Mouse (Mus musculus) right cerebral cortex, postnatal 4 days (tissue): ENCODE measurements around the gene Vps35l.

Source experiments
- DNase-seq: peaks from one replicate; pipeline ENCODE4 v3.0.0-alpha.2; 2022

Gene Vps35l

DNA sequence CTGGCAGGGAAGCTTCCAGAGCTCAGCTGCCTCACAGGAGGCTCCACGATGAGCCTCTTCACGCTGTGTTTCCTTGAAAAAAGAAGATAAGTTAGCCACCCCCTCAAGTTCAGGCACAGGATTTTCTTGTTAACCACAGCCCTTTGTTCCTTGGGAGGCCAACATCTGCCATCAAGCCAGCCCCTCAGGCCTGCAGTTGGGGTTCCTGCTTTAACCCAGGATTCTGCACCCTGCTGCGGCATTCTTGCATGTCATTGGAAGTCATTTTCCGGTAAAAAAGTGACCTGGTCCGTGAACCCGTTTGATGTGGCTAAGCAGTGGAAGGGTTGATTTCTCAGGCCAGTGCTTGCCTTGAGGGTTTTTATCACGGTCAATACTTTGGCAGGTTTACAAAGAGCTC lies 84.4 kb downstream of the Vps35l start:
- DNase-seq = no peak

DNA sequence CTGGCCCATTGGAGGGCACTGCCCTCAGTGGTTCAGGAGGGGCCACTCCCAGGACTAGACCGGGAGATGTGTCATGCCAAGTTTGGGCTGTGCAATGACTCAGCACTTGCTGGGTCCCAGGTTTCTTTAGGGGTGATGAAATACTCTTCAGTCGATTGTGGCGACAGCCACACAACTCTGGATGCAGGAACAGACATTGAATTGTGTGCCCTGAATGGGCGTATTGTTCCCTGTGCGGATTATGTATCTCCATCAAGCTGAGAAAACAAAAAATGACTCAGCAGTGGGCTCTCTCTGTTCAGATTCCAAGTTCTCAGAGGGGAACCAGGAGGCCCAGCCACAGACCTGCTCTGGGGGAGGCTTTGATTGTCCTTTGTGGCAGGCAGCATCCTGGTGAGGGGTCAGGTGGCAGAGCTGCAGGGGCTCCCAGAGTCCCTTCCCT lies 88.0 kb downstream of the Vps35l start:
- no peak for DNase-seq

DNA sequence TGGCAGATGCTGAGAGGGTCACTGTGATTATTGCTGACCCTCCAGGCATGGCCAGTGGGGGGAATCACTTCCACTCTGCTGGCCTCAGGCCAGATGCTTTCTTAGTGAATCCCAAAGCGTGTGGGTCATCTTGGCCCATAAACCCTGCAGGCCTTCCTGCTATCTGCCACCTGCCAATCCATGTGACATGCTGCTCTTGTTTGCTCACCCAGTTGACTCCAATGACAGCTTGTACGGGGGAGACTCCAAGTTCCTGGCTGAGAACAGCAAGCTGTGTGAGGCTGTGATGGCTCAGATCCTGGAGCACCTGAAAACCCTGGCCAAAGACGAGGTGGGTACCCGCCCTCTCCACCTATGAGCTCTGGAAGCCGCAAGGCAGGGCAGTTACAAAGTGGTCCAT lies 97.9 kb downstream of the Vps35l start:
- no peak for DNase-seq

DNA sequence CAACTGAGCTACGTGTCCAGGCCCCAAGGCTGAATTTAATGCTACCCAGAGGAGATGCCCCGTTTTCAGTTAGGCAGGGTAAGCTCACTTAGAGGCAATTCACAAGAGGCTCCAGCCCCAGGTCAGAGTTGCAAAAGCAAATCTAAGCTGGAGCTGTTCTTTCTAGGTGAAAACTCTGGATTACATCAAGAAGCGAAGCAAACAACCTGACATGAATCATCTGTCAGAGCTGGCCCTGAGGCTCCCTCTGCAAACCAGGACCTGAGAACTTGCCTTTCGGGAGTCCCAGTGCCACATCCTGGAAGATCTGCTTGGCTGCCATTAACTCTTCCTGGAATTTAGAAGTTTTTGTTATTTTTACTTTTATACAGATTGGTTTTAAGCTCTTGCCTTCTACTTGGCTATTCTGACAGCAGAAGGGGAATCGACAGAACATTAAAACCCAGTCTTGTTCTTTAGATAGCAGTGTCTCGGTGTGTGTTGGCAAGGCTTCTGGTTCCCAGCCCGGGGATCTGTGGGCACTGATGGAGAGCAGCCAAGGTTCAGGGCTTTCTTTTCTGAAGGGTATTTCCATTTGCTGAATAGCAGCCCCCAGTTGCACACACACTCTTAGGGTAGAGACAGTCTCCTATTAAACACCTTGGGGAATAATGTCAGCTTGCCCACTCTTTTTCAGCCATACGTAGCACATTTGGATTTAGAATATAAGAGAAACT lies 101.2 kb downstream of the Vps35l start:
- DNase-seq = peak; percentile 45

DNA sequence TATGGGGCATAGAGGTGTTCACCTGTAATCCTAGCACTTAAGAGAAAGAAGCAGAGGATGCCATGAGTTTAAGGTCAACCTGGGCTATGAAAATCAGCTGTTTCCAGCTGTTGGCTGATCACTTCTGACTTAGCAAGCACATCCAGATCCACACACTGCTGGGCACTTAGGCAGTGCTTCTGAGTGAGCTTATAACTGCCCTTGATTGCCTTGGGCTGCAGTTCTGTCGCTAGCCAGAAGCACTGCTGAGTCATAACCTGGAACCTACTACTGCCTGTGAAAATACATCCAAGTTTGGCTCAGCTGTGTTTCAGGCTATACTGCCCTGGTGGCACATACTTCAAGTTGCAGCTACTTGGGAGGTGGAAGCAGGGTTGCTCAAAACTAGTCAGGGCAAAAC lies 101.8 kb downstream of the Vps35l start:
- no peak for DNase-seq

DNA sequence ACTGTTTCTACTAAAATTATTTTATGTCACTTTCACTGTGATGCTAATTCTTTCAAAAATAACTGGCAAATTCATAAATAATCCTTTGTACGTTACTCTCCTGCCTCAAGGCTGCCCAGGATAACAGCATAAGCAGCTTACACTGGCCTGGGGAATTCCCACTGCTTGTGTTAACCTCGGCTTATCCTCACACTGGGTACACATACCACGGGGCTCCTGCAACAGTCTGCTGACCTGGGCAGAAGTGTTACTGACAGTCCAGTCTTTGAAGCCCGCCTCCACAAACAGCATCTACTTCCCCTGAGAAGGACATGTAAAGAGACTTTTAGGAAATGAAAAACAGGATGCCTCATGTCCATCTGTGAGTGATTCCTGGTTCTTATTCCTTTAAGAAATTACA lies 102.9 kb downstream of the Vps35l start:
- no peak for DNase-seq

DNA sequence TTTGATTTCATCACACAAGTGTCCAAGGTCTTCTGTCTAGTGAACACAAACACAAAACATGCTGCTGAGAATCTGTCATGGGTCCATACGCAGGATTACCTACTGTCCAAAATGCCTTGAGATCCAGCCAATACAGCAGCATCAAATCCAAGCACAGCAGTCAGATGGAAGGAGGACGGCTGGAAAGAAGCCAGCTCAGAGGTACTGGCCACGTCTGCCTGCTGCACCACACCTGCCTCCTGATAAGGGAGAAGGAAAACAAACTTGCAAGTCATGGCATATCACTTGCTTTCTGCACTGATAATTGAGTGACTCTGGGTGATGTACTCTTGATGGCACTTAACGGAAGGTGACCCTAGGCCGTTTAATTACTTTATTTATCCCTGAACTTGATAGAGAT lies 105.1 kb downstream of the Vps35l start:
- no peak for DNase-seq

DNA sequence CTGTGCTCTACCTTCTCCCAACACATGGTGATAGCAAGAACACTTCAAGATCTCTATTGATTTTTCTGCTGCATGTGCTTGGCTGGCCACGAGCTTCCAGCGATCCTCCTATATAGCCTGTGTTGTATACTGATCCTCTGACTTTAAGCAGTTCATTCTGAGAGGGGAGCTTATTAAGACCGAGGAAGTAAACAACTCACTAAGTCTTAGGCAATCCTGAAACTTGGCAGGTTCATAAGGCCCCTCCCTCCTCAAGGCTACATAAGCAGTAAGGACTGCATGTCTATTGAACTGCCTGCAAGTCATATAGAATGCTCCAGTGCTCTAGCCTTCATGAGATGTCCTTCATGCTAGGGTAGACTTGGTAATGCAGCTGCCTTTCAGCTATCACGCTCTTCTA lies 106.3 kb downstream of the Vps35l start:
- no peak for DNase-seq

DNA sequence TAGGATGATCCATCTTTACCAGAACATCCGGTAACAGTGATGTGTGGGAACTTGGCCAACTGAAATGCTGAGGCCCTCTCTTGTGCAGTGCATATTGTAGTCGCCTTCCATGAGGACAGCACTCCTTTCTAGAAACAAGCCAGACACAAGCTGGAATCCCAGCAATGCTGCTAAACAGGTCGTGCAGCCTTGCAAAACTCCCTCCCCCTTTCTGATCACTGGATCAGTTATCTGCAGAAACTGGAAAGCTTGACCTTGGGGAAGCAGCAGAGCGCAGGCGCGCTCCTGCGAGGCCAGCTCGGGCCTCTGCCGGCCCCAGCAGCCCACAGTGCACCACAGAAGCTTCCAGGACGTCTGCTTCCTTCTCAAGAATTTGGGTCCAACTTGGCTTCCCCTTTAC lies 108.8 kb downstream of the Vps35l start:
- no peak for DNase-seq

DNA sequence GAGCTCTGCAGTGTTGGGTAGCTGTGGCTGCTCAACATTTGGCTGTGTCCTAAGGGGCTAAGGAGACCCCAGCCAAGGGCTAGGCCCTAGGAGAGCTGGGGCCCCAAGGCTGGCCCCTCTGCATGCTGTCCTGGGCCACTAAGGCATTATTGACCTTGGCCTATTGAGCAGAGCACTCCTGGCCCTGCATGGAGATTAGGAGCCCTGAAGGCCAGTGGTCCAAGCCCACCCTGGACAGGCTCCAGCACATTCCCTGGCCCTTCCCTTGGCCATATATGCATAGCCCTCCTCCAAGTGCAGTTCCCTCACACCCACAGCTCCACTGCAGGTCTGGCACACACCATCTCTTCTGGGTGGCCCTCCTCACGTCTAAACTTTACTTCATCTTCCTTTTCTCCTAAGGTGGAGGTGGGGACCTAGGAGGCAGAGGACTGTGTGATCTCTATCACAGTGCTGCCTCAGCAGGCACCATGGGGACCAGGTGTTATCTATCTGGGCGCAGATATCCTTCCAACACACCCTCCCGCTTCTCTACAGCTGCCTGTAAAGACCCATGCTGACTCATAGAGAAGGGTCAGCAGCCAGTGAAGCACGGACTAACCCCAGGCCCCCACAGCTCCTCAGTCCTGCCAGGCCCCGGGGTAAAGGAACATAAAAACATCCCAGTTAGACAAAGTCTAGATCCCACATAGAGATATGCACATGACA lies 109.7 kb downstream of the Vps35l start:
- DNase-seq = no peak

DNA sequence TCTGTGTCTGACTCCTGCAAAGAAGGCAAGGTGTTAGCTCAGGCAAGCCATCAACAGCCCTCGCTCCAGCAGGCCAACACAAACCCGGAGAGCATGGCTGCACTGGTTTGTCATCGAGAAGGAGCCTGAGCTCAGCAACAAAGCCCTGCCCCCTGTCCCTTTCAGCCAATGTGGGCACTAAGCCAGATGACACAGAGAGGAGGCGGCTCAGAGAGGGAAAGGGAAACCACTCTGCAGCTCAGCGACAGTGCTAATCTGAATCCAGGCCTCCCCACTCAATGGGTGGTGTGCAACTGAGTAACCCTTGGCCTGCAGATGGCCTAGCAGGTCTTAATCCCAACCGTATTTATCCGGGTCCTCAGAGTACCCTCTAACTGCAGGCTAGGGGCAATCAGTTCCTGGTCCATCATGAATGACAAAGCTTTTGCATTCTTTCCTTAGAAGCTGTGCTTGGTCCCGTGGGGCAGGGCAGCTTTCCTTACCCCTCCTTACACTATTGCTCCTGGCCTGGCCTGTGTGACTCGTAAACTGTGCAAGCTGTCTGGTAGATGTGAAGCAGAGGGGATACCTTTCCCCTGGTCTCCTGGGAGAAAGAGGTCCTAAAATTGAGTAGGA lies 110.8 kb downstream of the Vps35l start:
- DNase-seq = no peak

DNA sequence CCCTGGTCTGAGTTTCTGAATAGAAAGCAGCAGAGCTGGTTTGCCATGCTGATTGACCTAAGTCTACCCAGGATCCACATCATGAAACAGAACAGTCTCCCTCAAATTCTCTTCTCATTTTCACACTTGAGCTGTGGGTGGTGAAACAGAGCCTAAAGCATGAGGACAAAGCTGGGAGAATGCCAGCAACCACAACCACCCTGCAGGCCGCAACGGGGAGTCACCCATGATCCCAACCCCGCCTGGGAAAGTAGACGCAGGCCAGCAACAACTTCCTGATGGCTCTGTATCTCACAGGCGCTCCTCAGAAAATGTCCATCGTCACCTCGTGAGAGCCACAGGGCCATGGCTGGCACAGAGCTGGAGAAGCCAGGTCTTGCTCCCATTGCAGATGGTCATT lies 111.5 kb downstream of the Vps35l start:
- no peak for DNase-seq

DNA sequence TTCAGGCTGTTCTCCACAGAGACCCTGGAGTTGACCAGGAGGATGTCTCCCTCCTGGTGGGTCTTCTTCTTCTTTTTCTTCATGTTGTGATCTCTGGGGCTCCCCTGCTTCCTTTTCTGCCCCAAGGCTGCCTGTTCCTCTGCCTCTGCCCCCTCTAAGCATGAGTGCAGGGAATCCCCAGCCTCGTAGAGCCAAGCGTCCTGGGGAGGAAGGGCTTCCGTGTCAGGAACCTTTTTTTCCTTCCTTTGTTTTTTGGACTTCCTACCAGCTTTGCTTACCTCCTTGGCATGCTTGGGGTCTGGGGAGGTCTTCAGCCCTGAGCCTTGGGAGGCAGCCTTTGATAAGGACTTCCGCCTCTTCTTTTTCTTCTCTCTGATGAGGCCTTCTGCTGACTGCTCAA lies 112.6 kb downstream of the Vps35l start:
- DNase-seq = no peak

DNA sequence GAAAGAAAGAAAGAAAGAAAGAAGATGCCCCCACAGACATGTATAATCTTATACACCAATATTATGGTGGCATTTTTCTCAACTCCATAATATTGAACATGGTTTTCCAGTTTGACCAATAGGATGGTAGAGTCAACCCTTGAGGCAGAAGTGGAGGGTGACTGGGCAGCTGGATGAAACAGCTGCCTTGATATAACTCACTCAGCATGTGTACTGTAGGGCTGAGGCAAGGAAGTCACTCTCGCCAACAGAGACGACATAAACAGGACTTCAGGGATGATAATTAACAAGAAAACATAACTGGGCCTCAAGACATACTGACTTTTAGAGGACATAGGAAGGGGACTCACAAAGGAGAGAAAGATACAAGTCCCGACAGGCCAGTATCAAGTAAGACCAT lies 114.6 kb downstream of the Vps35l start:
- no peak for DNase-seq

DNA sequence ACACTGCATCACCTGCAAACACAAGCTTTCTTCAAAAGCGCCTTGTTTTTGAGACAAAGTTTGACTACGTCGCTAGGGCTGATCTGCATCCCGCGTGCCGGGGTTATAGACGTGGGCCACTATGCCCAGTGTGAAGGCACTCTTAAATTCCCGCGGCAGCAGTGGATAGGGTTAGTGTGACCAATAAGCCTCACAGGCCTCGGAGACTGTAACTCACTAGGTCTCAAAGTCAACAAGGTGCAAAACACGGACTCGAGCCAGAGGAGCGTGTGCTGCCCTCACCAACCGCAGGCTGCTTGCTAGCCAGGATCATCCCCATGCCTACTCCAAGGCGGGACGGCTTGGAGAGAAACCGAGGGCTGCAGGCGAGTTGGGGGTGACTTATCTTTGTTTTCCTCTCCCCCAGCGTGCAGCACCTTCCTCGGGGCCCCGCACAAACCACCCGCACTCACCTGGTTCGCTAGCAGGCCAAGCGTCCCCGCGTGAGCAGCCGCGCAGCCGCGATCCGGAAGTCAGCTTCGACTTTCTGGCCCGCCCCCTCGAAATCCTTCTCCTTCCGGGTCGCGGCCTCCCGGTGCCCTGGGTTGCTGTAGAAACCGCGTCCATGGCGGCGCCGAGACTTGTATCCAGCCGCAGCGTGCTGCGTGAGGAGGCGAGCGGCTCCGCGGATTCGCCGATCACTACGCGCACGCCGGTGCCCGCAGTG lies 115.3 kb downstream of the Vps35l start, which contains the start of gene Iqck:
TSS of gene Iqck (plus strand) at position 582 of the 706 bp plus-strand sequence.
- DNase-seq = peak; percentile 93

DNA sequence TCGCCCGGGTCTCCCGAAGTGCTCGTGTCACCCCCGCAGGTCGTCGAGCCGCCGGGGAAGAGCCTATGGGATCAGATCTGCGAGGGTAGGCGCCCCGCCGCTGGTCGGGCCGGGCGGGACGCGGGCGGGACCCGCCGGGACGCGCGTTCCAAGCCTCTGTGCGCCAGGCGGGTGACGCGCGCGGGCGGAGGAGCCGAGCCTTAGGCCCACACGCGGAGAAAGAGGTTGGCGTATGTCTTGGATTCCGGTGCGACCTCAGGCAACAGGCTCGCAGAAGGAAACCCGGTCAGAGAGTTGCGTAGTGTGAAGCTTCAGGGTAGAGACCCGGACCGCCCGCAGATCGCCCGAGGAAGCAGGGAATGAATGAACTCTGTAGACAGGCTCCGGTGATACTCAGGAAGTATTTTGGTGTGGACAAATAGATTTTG lies 115.9 kb downstream of the Vps35l start, which contains the start of gene Knop1:
TSS of gene Knop1 (minus strand) at position 378 of the 428 bp plus-strand sequence.
- DNase-seq = no peak

DNA sequence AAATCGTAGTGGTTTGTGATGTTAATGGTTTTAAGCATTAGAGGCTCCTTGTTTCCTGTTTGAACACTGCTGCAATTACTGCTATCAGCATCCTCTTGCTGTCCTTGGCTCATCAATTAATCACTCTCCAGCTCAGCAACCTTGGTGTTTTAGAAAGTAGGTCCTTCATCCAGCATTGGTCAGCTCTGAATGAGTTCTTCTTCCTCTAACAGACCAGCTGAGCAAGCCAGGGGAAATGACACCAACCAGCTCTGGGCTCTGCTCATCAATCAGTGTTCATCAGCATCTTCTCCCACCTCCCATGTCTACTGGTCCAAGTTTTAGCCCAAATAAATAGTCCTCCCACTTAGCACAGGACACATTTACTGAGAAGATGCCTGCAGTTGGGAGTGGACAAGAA lies 118.6 kb downstream of the Vps35l start:
- no peak for DNase-seq

DNA sequence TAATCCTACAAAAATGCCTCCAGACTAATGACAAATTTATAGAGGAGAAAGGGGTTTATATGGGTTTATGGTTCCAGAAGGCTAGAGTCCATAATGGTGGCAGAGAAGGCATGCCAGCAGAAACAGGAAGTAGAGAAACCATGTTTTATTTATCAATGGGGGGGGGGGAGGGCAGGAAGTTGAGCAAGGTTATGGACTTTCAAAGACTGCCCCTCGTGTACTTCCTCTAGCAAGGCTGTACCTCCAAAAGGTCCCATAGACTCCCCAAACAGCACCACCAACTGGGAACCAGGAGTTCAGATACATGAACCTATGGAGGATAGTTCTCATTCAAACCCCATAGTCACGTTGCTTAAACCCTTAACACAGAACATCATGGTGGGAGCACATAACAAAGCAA lies 125.3 kb downstream of the Vps35l start:
- DNase-seq = no peak

DNA sequence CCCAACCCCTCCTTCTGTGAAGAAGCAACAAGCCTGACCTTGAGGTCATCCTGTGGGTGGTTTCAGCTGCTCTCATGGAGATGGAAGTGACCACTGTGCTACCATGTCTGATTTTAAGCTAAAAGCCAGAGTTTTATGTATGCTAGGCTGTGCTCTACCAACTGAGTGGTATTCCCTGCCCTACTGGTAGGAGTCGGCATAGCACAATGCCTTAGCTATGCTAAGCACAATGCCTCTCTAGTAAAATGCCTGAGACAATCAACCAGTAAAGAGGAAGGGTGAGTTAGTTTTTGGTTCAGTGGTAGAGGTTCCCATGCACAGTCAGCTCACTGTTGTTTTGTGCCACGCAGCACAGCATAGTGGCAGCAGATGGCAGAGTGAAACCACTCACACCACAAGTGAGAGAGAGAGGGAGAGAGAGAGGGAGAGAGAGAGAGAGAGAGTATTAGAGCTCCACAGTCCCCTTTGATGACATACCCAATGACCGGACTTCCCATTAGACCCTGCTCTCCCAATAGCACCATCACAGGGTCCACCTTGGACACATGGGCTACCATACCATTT lies 139.5 kb downstream of the Vps35l start:
- DNase-seq = no peak

DNA sequence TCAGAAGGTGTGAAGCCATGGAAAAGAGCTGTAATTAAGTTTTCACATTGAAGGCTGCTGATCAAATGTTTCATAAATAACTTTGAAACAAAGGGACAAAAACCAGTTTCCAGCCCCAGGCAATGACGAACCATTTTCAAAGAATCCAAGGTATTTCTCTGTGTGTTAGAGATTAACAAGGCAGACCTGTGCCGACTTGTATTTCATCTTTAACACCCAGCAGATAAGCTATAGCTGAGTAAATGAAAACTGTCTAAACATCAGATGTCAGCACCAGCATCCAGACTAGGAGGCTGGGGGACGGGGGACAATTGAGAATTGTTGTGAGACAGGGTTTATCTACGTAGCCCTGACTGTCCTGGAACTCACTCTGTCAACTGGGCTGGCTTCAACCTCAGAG lies 143.9 kb downstream of the Vps35l start:
- DNase-seq = no peak

DNA sequence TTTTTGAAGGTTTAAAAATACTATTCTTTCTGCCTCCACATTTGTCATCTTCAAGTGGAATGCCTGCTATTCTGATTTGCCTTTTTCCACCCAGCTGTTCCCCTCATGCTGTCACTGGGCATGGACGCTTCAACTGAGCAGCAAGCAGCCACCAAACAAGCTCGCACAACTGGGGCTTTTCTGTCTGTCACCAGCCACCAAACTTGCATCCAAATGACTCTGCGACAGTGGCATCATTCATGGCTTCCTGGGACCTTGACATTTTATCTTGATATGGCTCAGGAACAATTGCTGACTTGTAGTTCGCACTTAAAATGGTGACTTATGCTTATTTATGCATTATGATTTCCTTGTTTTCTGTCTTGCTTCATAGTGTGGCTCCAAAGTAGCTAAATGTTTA lies 144.9 kb downstream of the Vps35l start:
- DNase-seq = no peak

DNA sequence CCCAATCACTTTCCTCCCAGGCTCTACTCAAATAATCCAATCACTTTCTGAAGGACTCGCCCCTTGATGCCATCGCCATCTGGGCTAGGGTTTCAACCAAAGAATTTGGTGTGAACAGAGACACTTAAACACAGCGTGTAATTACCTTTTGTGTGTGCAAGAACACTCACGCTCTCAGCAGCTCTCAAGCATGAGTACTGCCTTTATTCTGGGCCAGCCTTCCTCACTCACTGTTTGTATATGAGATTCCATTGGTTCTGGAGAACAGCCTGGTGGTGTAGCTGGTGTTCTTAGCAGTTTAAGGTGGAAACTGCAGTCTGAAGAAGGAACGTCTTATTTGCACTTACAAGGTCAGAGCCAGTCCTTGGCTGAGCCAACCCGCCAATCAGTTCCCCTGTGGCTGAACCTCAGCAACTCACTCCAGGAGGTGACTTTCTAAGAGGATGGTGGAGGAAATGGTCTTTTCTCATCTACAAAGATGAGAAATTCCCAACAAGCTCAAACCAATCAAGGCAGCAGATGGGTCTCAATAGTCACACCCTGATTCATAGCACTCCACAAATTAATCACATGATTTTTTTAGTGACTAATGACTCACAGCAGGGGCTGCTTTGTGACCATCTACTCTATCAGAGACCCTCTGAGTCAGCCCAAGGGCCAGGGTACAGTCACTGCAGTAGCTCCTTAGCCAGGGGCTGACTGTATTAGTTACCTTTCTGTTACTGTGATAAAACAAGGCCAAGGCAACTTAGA lies 147.5 kb downstream of the Vps35l start:
- DNase-seq = no peak
